Mouse (Mus musculus) embryonic stem cell, embryonic (primary cell): ENCODE data around the gene Fam120b.

Experiments used
- CTCF ChIA-PET, 4 experiments: fragments of 300-600 bp in 2 of 4; fragments of 350-600 bp in 2 of 4; sonication (Branson Sonifier 250); formaldehyde crosslinking; loops; one replicate each; lab custom pipeline; 2022; ENCODE audit warnings: inconsistent platforms in 2 of 4; lab: Charles Lee
- POLR2A ChIA-PET, 4 experiments: fragments of 300-600 bp in 2 of 4; fragments of 350-600 bp in 2 of 4; sonication (Branson Sonifier 250); formaldehyde crosslinking; loops; one replicate each; lab custom pipeline; 2022; ENCODE audit warnings: antibody characterized with exemption in 4 of 4, inconsistent platforms in 1 of 4; lab: Charles Lee

Gene Fam120b

DNA sequence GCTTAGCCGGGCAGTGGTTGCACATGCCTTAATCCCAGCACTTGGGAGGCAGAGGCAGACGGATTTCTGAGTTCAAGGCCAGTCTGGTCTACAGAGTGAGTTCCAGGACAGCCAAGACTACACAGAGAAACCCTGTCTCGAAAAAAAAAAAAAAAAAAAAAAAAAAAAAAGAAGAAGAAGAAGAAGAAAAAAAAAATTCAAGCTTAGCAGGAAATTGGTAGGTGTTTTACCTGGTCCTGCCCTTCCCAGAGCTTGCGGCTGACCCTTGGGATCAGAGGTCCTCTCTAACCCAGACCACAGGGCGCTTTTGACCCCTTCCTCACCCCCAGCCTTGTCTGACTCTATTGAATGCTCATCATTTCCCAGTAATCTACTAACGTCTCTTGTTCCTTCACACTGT lies 53.1 kb downstream of the Fam120b start:
- ChIA-PET POLR2A (interaction anchor here in 3 of 4 experiments (0.6 to 1.5 kb wide), 6 partner anchors 8 to 1939 kb away, joined by 3 to 6 read pairs (median 4); no protein-coding TSS in a partner anchor), CTCF (interaction anchor here in 1 of 4 experiments (0.6 to 0.7 kb wide), 2 partner anchors 34 to 508 kb away, joined by 3 to 7 read pairs; no protein-coding TSS in a partner anchor)

DNA sequence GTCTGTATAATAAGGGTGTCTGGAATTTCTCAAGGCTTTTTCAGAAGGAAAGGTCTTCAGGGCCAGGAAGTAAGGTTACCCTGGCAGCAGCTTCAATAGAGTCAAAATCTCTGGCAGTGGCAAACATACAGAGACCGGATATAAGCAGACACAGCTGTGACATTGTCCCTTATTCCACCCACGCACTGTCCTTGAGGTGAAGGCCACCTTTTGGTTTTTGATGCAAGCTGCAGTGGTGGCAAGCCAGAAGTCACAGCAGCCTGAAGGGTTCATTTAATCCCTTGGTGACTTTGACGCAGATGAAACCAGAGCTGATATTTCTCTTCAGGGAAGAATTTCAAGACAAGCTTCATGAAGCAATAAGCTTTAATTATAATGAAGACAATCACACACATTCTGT lies 53.6 kb downstream of the Fam120b start:
- ChIA-PET CTCF (interaction anchor here in 1 of 4 experiments (0.6 kb wide), 1 partner anchor 34 kb away, joined by 7 read pairs; no protein-coding TSS in a partner anchor), POLR2A (interaction anchor here (0.6 to 1.5 kb wide), 7 partner anchors 9 to 1939 kb away, joined by 3 to 6 read pairs (median 4); no protein-coding TSS in a partner anchor)

- POLR2A ChIA-PET, result interaction anchor here in 3 of 4 experiments (0.6 to 3.0 kb wide), 9 partner anchors 11 to 387 kb away, joined by 3 to 11 read pairs (median 3); partner anchors contain the start of gene Fam120b (in 1 of the 3)
- CTCF ChIA-PET, result interaction anchor here in 3 of 4 experiments (0.6 to 2.1 kb wide), 10 partner anchors 11 to 547 kb away, joined by 3 to 9 read pairs (median 4); partner anchors contain the start of gene Fam120b (in 2 of the 3)
Observed at GRCm38 (mm10) chr17:15455203-15455602, 59.2 kb downstream of the Fam120b start.

GRCm38 (mm10) chr17:15456595-15456994 lies 60.6 kb downstream of the Fam120b start:
- CTCF ChIA-PET, result interaction anchor here in 3 of 4 experiments (0.6 to 1.3 kb wide), 5 partner anchors 10 to 388 kb away, joined by 3 to 7 read pairs (median 4); no protein-coding TSS in a partner anchor
- POLR2A ChIA-PET, result interaction anchor here in 1 of 4 experiments (1.4 to 3.0 kb wide), 4 partner anchors 15 to 112 kb away, joined by 3 to 11 read pairs (median 4); partner anchors contain the start of gene Fam120b

GRCm38 (mm10) chr17:15459761-15460160 lies 63.8 kb downstream of the Fam120b start:
- ChIA-PET CTCF (interaction anchor here in 1 of 4 experiments (0.7 kb wide), 1 partner anchor 48 kb away, joined by 4 read pairs; no protein-coding TSS in a partner anchor), POLR2A (interaction anchor here in 1 of 4 experiments (0.9 to 1.5 kb wide), 2 partner anchors 19 to 84 kb away, joined by 3 to 4 read pairs; no protein-coding TSS in a partner anchor)

DNA sequence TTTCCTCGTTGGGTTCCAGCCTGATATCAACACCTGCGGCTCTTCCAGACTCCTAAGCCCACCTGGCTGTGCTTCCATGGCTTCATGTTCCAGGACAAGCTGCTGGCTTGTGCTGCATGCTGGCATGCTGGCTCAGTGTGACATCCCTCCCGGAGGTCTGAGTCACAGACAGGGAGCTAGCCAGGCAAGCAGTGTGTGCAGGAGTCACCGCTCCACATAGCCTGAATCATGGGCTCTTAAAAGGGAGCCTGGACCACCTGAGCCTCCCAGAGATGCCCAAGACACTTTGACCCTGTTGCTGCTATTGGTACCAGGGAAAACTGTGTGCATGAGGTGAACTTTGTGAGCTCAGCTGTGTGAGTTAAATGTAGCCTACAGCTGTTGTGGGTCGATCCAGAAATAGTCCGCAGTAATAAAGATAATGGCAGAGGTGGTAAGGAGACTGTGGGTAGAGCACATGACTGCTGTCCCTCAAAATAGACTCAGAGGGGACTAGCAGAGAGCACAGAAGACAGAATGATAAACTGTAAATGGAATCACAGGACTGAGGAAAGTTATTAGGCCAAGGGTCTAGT lies 66.0 kb downstream of the Fam120b start:
- ChIA-PET CTCF (no interaction called here), POLR2A (interaction anchor here in 3 of 4 experiments (0.5 to 2.1 kb wide), 3 partner anchors 13 to 66 kb away, joined by 3 to 5 read pairs (median 5); partner anchors contain the start of genes Fam120b (in 1 of the 3), Psmb1 (in 1 of the 3) and Tbp (in 1 of the 3))

GRCm38 (mm10) chr17:15467669-15468068 lies 71.7 kb downstream of the Fam120b start:
- POLR2A ChIA-PET, result interaction anchor here in 1 of 4 experiments (1.0 kb wide), 1 partner anchor 9 kb away, joined by 3 read pairs; no protein-coding TSS in a partner anchor
- CTCF ChIA-PET, result no interaction called here

DNA sequence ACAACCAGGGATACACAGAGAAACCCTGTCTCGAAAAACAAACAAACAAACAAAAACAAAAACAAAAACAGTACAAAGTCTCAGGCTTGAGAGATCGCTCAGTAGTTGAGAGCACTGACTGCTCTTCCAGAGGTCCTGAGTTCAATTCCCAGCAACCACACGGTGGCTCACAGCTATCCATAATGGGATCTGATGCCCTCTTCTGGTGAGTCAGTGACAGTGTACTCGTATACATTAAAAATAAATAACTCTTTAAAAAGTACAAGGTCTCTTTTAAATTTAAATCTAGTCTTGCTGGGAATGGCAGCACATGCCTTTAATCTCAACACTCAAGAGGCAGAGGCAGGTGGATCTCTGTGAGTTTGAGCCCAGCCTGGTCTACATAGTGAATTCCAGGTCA lies 76.7 kb downstream of the Fam120b start:
- POLR2A ChIA-PET, result interaction anchor here in 3 of 4 experiments (0.6 to 2.5 kb wide), 13 partner anchors 11 to 407 kb away, joined by 3 to 8 read pairs (median 4); partner anchors contain the start of genes Fam120b (in 1 of the 3) and Pdcd2 (in 1 of the 3)
- CTCF ChIA-PET, result interaction anchor here (0.5 to 2.8 kb wide), 10 partner anchors 16 to 408 kb away, joined by 3 to 14 read pairs (median 3); partner anchors contain the start of genes Fam120b (in 1 of the 4), Psmb1 (in 1 of the 4) and Tbp (in 1 of the 4)
